Mouse (Mus musculus) forebrain, embryonic 12.5 days (tissue): Measurements from ENCODE around the gene Cfd. TPM values are rescaled to one million over a fixed set of nuclear protein-coding genes. Genes with fewer than 3 reads are reported as not detected.

Experiments used
- ATAC-seq: fragments of 200-750 bp; cut with Nextera tagmentation; 2 replicates; pipeline ENCODE4 v1.8.0; 2017; ENCODE audit warnings: moderate TSS enrichment; ENCODE audit not compliant: low FRiP score
- H3K27ac ChIP-seq: fragments of 300-500 bp; sonication (generic); 2 replicates; pipeline ENCODE4 v1.5.1; 2016; ENCODE audit warnings: mild to moderate bottlenecking
- H3K27me3 ChIP-seq: fragments of 300-500 bp; sonication (generic); 2 replicates; pipeline ENCODE4 v1.6.1; 2016; ENCODE audit warnings: mild to moderate bottlenecking
- H3K36me3 ChIP-seq: fragments of 300-500 bp; sonication (generic); replicated peaks from 2 replicates; pipeline ENCODE4 v1.6.1; 2016; ENCODE audit warnings: mild to moderate bottlenecking
- H3K4me1 ChIP-seq: fragments of 300-500 bp; sonication (generic); 2 replicates; pipeline ENCODE4 v1.6.1; 2016
- H3K4me2 ChIP-seq: fragments of 300-500 bp; sonication (generic); 2 replicates; pipeline ENCODE4 v1.6.1; 2016; ENCODE audit warnings: mild to moderate bottlenecking, moderate library complexity
- H3K4me3 ChIP-seq: fragments of 300-500 bp; sonication (generic); replicated peaks from 2 replicates; pipeline ENCODE4 v1.5.1; 2016; ENCODE audit warnings: mild to moderate bottlenecking
- H3K9ac ChIP-seq: fragments of 300-500 bp; sonication (generic); 2 replicates; pipeline ENCODE4 v1.6.1; 2016; ENCODE audit warnings: mild to moderate bottlenecking
- H3K9me3 ChIP-seq: fragments of 300-500 bp; sonication (generic); 2 replicates; pipeline ENCODE4 v1.6.1; 2016
- WGBS: fragments of 180-500 bp; shearing (Covaris S2); methylation state at CpG from one replicate; pipeline ENCODE4 v1.1.7; 2016; 5-methylcytosine and 5-hydroxymethylcytosine counted together
- microRNA-seq: library from miRNA; unstranded; fragments of <30 nt; microRNA quantifications from one replicate; pipeline ENCODE4, GENCODE M21; 2017
- polyA plus RNA-seq: library from polyadenylated mRNA; unstranded; fragments of >200 nt; fragmentation: Nextera tagmentation; extraction: Ambion mirVana; gene quantifications from 2 replicates; pipeline ENCODE4 v1.2.1, GENCODE M21; 2016

Cfd gene
- polyA plus RNA-seq, 1 experiment from 2014 or later = not detected

DNA sequence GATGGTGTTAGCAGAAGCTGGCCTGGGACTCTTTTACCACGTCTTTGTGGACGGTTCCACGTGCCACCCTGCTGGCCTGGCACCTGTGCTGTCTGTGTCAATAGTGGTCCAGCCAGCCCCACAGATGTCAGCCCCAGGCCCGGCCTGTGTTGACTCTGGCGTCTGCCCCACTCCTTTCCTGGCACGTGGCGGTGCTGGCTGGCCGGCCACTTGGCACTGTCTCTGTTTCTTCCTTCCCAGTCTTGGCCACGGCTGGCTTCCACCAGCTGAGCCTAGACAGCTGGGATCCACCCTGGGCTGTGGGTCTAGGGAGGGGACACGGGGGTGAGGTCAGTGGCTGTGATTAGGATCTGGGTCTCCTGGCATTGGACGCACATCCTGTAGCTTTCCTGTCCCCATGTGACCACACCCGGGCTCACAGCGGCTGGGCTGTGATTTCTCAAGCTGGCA is 43.6 kb downstream of the Cfd start:
- Histone ChIP-seq H3K4me3 (no peak overlapping the region), H3K4me2 (no peak overlapping the region), H3K36me3 (peaks cover 40% of the 10 kb centered on the region), H3K4me1 (peaks cover 47% of the 10 kb centered on the region), H3K27ac (no peak overlapping the region), H3K9ac (no peak overlapping the region), H3K27me3 (no peaks in the 10 kb centered on the region), H3K9me3 (no peaks in the 10 kb centered on the region)
- no peak; the same call in 1 of the 2 replicates for ATAC-seq
- WGBS = 80% methylated on average over 13 of the region's 13 CpGs

DNA sequence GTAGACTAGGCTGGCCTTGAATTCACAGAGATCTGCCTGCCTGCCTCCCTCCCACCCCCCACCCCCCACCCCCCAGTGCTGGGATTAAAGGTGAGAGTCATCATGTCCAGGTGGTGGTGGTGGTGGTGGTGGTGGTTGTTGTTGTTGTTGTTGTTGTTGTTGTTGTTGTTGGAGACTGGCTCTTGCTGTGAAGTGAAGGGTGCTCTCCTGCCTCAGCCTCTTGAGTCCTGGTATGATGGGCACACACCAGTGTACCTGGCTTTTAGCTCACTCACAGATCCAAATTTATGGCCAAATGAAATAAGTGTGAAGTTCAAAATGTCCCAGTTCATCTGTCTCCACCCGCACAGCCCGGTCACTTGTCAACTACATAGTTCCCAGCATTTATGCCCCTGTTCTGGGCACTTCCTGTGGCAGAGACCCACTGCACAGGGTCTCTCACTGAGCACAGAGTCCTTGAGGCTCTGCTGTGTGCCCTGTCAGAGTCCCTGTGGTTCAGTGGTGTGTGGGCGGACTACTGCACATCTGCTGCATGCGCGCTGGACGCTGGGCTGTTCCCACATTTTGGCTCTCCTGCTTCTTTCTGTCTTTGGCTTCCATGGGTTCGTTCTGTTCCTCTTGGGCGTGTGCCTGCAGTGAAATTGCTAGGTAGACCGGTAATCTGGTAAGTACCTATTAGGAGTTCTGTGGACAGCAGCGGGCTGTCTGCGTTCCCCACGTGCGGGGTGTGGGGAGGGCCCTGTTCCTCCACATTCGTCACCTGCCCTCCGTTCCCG is 44.3 kb downstream of the Cfd start:
- 88% methylated on average over 16 of the region's 16 CpGs for WGBS
- Histone ChIP-seq H3K9me3 (no peaks in the 10 kb centered on the region), H3K4me1 (peaks cover 40% of the 10 kb centered on the region), H3K4me2 (no peak overlapping the region), H3K36me3 (peaks cover 40% of the 10 kb centered on the region), H3K27me3 (no peaks in the 10 kb centered on the region), H3K4me3 (no peak overlapping the region), H3K27ac (no peak overlapping the region), H3K9ac (no peak overlapping the region)
- no peak for ATAC-seq

DNA sequence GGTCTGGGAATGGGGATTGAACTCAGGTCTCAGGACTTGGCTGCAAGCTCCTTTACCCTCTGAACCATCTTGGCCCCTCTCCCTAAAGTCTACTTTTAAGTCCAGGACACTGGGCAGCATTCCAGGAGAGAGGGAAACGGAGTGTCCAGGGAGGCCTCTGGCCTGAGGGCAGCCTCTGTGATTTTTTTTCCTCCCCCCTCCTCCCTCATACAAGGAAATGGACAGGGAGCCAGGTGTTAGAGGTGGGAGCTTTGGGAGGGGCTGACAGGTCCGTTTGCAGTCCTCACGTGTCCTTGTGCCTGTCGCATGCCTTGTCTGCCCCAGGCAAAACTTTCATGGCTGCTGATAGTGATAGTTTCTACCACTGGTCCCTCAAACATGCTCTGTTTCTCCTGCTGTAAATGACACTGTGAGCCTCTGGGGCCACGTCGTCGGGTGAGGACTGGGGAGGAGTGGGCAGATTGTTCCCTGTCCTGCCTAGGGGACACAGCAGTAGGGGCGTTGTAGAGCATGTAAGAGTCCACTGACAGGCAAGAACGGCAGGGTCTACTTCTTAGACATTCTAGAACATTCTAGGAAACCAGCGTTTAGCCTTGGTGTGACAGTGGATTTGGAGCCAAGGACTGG is 45.7 kb downstream of the Cfd start:
- H3K4me3 ChIP-seq = no peak overlapping the region
- peak overlapping the region; percentile 31 for H3K27ac ChIP-seq
- WGBS = 80% methylated on average over 10 of the region's 10 CpGs
- peaks cover 32% of the 10 kb centered on the region for H3K36me3 ChIP-seq
- H3K27me3 ChIP-seq = no peaks in the 10 kb centered on the region
- H3K4me1 ChIP-seq = peaks cover 37% of the 10 kb centered on the region
- H3K4me2 ChIP-seq = no peak overlapping the region
- no peak overlapping the region for H3K9ac ChIP-seq
- no peaks in the 10 kb centered on the region for H3K9me3 ChIP-seq
- ATAC-seq = no peak

DNA sequence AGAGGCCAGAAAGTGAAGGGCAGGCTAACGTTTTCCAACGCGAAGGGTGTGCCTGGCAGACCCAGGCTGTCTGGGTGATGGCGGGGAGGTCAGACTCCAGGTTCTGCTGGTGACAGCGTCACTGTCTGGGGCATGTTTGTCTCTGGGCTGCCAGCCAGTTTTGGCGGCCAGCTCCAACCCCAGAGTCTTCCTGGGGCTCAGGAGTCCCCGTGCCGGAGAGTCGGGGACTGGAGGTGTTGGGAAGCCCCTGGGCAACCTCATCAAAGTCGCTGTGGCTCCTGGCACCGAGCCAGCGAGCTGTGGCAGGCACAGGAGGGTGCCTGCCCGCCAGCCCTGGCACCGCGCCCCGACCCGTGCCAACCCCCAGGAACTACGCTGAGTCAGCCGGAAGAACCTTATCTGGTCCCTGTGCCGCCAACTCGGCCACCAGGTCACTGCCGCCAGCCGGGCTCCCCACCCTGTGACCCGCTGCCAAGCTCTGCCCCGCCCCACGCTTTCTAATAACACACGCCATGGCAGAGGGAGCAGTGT is 46.3 kb downstream of the Cfd start:
- no peak for ATAC-seq
- WGBS = 81% methylated on average over 27 of the region's 27 CpGs
- Histone ChIP-seq H3K9ac (no peak overlapping the region), H3K36me3 (peaks cover 32% of the 10 kb centered on the region), H3K27ac (peak overlapping the region; percentile 31; the same call in 1 of the 2 replicates), H3K4me2 (no peak overlapping the region), H3K9me3 (no peaks in the 10 kb centered on the region), H3K27me3 (no peaks in the 10 kb centered on the region), H3K4me1 (peaks cover 34% of the 10 kb centered on the region), H3K4me3 (no peak overlapping the region)

DNA sequence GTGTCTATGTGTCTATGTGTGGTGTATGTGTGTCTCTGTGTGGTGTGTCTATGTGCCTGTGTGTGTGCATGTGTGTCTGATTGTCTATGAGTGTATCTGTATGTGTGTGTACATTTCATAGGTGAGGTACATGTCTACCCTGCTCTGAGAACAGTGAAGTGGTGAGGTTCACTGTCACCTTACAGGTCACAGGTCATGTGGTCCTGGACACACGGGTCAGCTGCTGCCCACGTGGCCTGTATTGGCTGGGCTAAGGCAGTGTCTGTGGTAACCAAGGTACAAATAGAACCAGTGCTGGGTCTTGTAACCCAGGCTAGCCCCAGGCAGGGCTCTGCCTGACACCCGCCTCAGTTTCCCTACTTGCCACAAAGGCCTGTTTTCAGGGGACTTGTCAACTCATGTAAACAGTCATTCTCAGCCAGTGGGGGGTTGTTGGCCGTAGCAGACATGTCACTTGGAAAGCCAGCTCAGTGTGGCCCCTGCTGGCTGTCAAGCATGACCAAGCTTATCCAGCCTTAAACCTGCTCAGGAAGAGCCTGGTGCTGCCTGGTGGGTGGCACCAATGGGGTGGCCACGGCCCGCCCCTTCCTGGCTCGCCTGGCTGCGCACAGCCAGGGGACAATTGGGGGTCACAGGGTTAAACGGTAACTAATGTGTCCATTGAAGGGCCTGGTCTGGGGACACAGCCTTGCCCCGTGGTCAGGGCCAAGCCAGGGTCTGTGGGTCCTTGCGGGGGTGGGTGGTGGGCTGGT is 47.3 kb downstream of the Cfd start:
- Histone ChIP-seq H3K4me2 (no peak overlapping the region), H3K4me3 (no peak overlapping the region), H3K9me3 (no peaks in the 10 kb centered on the region), H3K36me3 (peaks cover 26% of the 10 kb centered on the region), H3K27me3 (no peaks in the 10 kb centered on the region), H3K27ac (no peak overlapping the region), H3K4me1 (peaks cover 24% of the 10 kb centered on the region), H3K9ac (no peak overlapping the region)
- no peak for ATAC-seq
- WGBS = 66% methylated on average over 11 of the region's 11 CpGs

DNA sequence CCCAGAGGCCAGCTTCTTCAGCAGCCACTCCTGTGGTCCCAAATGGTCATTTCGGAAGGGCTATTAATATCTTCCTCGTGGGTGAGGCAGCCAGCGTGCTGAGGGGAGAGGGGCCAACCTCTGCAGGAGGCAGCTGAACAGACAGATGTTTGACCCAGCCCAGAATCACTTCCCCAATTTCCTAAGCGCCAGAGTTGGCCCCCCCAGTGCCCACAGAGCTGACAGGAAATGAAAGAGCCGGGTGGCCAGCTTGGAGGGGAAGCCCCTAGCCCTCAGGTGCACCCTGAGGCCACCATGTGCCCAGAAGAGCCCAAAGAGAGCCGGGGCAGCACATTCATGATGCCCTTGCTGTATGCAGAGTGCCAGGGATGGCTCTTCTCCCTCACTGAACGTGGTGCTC is 50.1 kb downstream of the Cfd start:
- Histone ChIP-seq H3K27me3 (no peaks in the 10 kb centered on the region), H3K27ac (no peak overlapping the region), H3K36me3 (peaks cover 10% of the 10 kb centered on the region; the same call in 1 of the 2 replicates), H3K9ac (no peak overlapping the region), H3K4me1 (peaks cover 28% of the 10 kb centered on the region), H3K4me3 (no peak overlapping the region), H3K9me3 (no peaks in the 10 kb centered on the region), H3K4me2 (no peak overlapping the region)
- no peak for ATAC-seq
- 76% methylated on average over 7 of the region's 7 CpGs for WGBS

Small RNA genes within 50 kb of the gene (microRNA-seq; reads per million reads assigned to microRNA genes)
- 0.73 reads per million for gene Mir6910

Other genes starting within 250 kb of the Cfd start
- gene Odf3l2, start 245.1 kb upstream of the Cfd start, polyA plus RNA-seq = not detected in 2 replicates
- 0.99 and 1.0 TPM in 2 replicates for gene Madcam1, start 226.3 kb upstream of the Cfd start, polyA plus RNA-seq
- 61.0 and 62.5 TPM in 2 replicates for gene Tpgs1, start 221.5 kb upstream of the Cfd start, polyA plus RNA-seq
- 129 and 141 TPM in 2 replicates for gene Cdc34, start 208.7 kb upstream of the Cfd start, polyA plus RNA-seq
- gene Gzmm, start 201.8 kb upstream of the Cfd start, polyA plus RNA-seq = 1.1 and 1.6 TPM in 2 replicates
- 474 and 500 TPM in 2 replicates for gene Bsg, start 186.4 kb upstream of the Cfd start, polyA plus RNA-seq
- 0.11 and 0.18 TPM in 2 replicates for gene Hcn2, start 174.2 kb upstream of the Cfd start, polyA plus RNA-seq
- gene Polrmt, start 144.3 kb upstream of the Cfd start, polyA plus RNA-seq = 43.7 and 47.6 TPM in 2 replicates
- 0.47 and 0.68 TPM in 2 replicates for gene Fgf22, start 135.8 kb upstream of the Cfd start, polyA plus RNA-seq
- gene Rnf126, start 123.9 kb upstream of the Cfd start, polyA plus RNA-seq = 96.8 and 103 TPM in 2 replicates
- 0.55 and 1.0 TPM in 2 replicates for gene Fstl3, start 113.6 kb upstream of the Cfd start, polyA plus RNA-seq
- 0.09 TPM in 1 of 2 replicates, not detected in the other for gene Prss57, start 99.9 kb upstream of the Cfd start, polyA plus RNA-seq
- gene Palm, start 97.3 kb upstream of the Cfd start, polyA plus RNA-seq = 184 and 194 TPM in 2 replicates
- 0.81 and 1.1 TPM in 2 replicates for gene Misp, start 69.9 kb upstream of the Cfd start, polyA plus RNA-seq
- 223 TPM in 2 replicates for gene Ptbp1, start 36.4 kb upstream of the Cfd start, polyA plus RNA-seq
- gene Prtn3, start 16.4 kb upstream of the Cfd start, polyA plus RNA-seq = 14.8 and 16.2 TPM in 2 replicates
- gene Plppr3, start 16.2 kb upstream of the Cfd start, polyA plus RNA-seq = 223 and 250 TPM in 2 replicates
- gene Elane, start 4.6 kb upstream of the Cfd start, polyA plus RNA-seq = not detected in 2 replicates
- gene Med16, start 18.1 kb downstream of the Cfd start, polyA plus RNA-seq = 59.9 and 62.3 TPM in 2 replicates
- 35.1 and 53.2 TPM in 2 replicates for gene Gm26602, start 20.0 kb downstream of the Cfd start, polyA plus RNA-seq
- gene Kiss1r, start 26.1 kb downstream of the Cfd start, polyA plus RNA-seq = 0.96 and 1.1 TPM in 2 replicates
- gene R3hdm4, start 30.4 kb downstream of the Cfd start, polyA plus RNA-seq = 162 and 173 TPM in 2 replicates
- gene Arid3a, start 36.2 kb downstream of the Cfd start, polyA plus RNA-seq = 4.5 and 4.7 TPM in 2 replicates
- 94.4 and 96.0 TPM in 2 replicates for gene Wdr18, start 69.3 kb downstream of the Cfd start, polyA plus RNA-seq
- gene Grin3b, start 79.9 kb downstream of the Cfd start, polyA plus RNA-seq = 0.46 TPM in 2 replicates
- gene Tmem259, start 93.5 kb downstream of the Cfd start, polyA plus RNA-seq = 14.7 and 19.2 TPM in 2 replicates
- gene Cnn2, start 97.7 kb downstream of the Cfd start, polyA plus RNA-seq = 85.5 and 115 TPM in 2 replicates
- 5.8 and 5.9 TPM in 2 replicates for gene Abca7, start 105.6 kb downstream of the Cfd start, polyA plus RNA-seq
- gene Arhgap45, start 125.8 kb downstream of the Cfd start, polyA plus RNA-seq = 3.4 and 3.6 TPM in 2 replicates
- 183 and 184 TPM in 2 replicates for gene Polr2e, start 148.9 kb downstream of the Cfd start, polyA plus RNA-seq
- gene Gpx4, start 156.3 kb downstream of the Cfd start, polyA plus RNA-seq = 434 and 458 TPM in 2 replicates
- 14.8 and 16.4 TPM in 2 replicates for gene Sbno2, start 214.7 kb downstream of the Cfd start, polyA plus RNA-seq
- 20.8 and 23.2 TPM in 2 replicates for gene Stk11, start 224.9 kb downstream of the Cfd start, polyA plus RNA-seq
- gene Atp5d, start 247.8 kb downstream of the Cfd start, polyA plus RNA-seq = 405 and 428 TPM in 2 replicates
- gene Cbarp, start 250.0 kb downstream of the Cfd start, polyA plus RNA-seq = 13.2 and 13.8 TPM in 2 replicates